Mouse (Mus musculus) bone marrow, adult 2 months (tissue): ENCODE results near the gene Rnf212. TPM values are rescaled to one million over a fixed set of nuclear protein-coding genes. Genes with fewer than 3 reads are reported as not detected.

Experiments
- H3K27ac ChIP-seq: fragments of 200-500 bp; 2 replicates; pipeline ENCODE4 v1.5.1; 2012; ENCODE audit warnings: low read depth, mild to moderate bottlenecking, control low read depth, inconsistent platforms, low read length; ENCODE audit not compliant: control insufficient read depth, poor library complexity, insufficient read depth
- H3K4me1 ChIP-seq: fragments of 200-500 bp; 2 replicates; pipeline ENCODE4 v1.6.1; 2011; ENCODE audit warnings: low read length; ENCODE audit not compliant: control insufficient read depth, insufficient read depth
- H3K4me3 ChIP-seq: fragments of 200-500 bp; replicated peaks from 2 replicates; pipeline ENCODE3; 2011; ENCODE audit warnings: mild to moderate bottlenecking, low read depth, low read length, control low read depth; ENCODE audit not compliant: control insufficient read depth
- CTCF ChIP-seq: fragments of 200-500 bp; IDR thresholded peaks from 2 replicates; pipeline ENCODE4 v1.5.1; 2011; ENCODE audit warnings: low read length, control low read depth; ENCODE audit not compliant: control insufficient read depth, insufficient read depth
- POLR2A ChIP-seq: fragments of 200-500 bp; IDR thresholded peaks from 2 replicates; pipeline ENCODE4 v1.6.1; 2011; ENCODE audit warnings: low read depth, mild to moderate bottlenecking, control low read depth, low read length, borderline replicate concordance; ENCODE audit not compliant: control insufficient read depth
- WGBS: fragments of 180-500 bp; shearing (Covaris S2); methylation state at CpG from one replicate; pipeline ENCODE4 v1.1.7; 2018; 5-methylcytosine and 5-hydroxymethylcytosine counted together
- polyA plus RNA-seq: library from polyadenylated mRNA; stranded (reverse); fragments of >200 nt; gene quantifications from 2 replicates; pipeline ENCODE4 v1.2.4, GENCODE M21; 2011; ENCODE audit warnings: low replicate concordance; ENCODE audit not compliant: missing spikeins, insufficient read depth, insufficient read length

Gene Rnf212
- polyA plus RNA-seq, 1 experiment, result 5.6 TPM

DNA sequence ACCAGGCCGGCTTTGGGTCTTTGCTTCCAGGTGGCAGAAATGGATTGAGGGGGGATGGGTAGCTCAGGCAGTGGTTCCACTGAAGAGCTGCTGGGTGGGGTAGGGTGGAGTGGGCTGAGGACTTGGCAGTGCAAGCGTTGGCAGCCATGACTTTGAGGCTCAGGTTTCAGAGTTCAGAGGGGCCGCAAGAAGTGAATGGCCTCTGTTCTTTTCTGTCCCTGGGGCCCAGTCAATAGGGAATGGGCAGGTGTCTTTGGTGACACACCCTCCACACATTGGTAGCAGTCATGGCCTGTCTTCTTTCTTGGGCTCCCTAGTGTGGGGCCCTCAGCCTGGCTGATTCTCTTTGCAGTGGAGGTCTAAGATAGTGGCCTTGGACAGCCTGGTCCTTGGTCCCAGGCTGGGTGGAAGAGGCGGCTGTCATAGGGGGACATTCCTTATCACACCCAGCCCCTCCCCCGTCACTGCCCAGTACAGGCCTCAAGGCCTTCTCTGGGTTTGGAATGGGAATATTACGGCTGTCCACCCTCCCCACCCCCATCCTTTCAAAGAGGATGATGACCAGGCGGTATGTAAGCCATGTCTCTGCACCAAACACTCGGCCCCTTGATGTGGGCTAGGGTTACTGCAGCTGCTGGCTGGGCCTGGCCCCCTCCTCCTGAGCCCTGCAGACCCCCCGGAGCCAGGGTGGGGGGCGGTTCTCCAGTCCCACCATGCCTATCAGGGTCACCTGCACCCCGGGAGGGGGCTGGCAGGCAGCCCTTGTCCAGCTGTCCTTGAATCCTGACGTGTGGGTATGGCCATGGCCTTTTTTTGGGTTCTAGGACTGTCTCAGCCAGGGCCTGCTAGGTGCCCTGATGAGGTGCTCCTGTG is 70.8 kb downstream of the Rnf212 start:
- 85% methylated on average over 12 of the region's 12 CpGs for WGBS
- Histone ChIP-seq H3K27ac (no peak overlapping the region), H3K4me3 (no peak overlapping the region), H3K4me1 (peaks cover 2% of the 10 kb centered on the region)
- TF ChIP-seq CTCF (no peak), POLR2A (no peak)

DNA sequence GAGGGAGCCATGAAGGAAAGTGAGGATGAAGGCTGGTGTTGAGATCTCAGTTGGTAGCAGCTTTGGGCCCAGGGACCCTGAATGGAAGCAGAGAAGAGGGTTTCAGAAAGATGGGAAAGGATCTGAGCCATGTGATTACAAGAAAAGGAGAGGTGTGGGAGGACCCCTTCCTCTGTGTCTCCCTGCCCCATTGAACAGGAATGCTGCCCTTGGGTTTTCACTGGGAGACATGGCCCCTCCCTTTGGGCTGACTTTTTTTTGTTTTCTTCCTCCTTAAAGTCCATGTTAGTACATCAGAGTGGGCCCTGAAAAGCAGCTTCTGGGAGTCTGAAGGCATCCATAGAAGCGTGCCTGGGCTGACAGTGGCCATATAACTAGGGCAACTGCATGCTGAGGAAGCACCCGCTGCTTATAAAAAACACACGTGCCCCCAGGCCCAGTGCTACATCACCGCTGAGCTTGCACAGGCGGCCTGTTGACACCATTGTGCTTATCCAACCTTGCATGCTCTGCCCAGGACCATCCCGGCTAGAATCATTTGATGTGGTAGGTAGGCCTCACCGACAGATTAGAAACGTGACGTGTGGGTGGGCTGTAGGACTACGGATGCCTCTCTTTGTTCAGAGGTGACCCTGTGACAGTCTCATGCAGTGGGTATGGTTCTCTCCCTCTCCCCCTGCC is 73.3 kb downstream of the Rnf212 start:
- no peak for TF ChIP-seq CTCF
- no peak for TF ChIP-seq POLR2A
- 87% methylated on average over 10 of the region's 10 CpGs for WGBS
- H3K4me3 ChIP-seq, result no peak overlapping the region
- H3K27ac ChIP-seq, result no peak overlapping the region
- H3K4me1 ChIP-seq, result no peaks in the 10 kb centered on the region

DNA sequence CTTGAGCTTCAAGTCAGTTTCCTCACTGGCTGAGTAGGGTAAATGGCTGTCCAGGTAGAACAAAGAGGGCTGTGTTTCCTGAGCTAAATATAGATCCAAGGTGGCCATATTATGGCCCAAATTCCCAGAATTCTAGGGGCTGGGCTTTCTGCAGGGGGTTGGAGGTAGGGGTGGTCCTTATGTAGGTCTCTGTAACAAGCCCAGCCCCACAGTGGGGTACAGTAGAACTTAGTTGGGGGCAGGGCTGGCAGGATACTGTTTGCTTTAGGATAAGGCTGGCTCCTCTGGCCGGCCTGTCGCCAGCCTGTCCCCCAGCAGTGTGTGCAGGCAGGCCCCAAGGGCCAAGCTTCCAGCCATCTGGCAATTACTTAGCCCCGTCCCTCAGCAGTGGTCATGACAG is 74.4 kb downstream of the Rnf212 start:
- TF ChIP-seq CTCF (no peak), POLR2A (no peak)
- no peak overlapping the region for H3K27ac ChIP-seq
- H3K4me3 ChIP-seq, result no peak overlapping the region
- H3K4me1 ChIP-seq, result no peaks in the 10 kb centered on the region
- 85% methylated on average over 3 of the region's 3 CpGs for WGBS

DNA sequence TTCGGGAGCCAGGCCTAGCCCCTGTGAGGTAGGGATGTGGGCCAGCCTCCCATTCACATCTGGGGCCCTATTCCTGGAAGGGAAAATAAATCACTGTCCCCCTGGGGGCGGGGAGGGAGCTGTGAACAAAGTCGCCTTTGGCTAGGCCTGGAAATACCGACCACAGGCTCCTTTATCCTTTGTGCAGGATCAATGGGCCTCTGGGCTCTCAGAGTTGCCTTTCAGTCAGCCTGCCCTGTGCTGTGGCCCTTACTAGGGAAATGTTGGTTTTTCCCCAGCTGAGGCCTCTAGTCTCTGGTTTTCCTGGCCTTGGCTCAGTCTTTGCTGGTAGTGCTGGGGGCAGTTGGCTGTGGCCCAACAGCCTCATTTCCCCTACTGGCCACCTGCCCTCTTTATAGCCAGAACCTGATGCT is 77.4 kb downstream of the Rnf212 start:
- H3K4me1 ChIP-seq, result peaks cover 3% of the 10 kb centered on the region; the same call in 1 of the 2 replicates
- no peak overlapping the region for H3K4me3 ChIP-seq
- TF ChIP-seq CTCF, result no peak
- no peak for TF ChIP-seq POLR2A
- no peak overlapping the region for H3K27ac ChIP-seq
- 75% methylated on average over 4 of the region's 4 CpGs for WGBS

DNA sequence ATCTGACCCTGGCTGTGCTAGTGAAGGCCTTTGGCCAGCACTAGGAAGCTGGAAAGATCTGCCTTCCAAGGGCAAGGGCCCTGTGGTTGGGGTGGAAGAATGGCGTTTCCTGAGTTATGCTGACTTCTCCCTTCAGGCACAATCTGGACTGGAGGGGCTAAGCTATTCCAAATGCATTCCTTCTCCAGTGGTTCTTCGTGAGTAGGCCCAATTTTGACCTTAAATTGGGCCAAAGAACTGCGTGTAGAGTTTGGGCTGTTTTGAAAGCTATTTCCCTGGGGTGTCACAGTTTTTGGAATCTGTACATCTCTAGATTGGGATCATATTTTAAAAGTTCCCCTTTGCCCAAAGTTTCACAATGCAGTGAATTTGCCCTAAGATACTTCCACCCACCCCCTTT is 78.2 kb downstream of the Rnf212 start:
- Histone ChIP-seq H3K4me1 (peaks cover 3% of the 10 kb centered on the region; the same call in 1 of the 2 replicates), H3K27ac (no peak overlapping the region), H3K4me3 (no peak overlapping the region)
- WGBS, result 79% methylated on average over 3 of the region's 3 CpGs
- TF ChIP-seq POLR2A (no peak), CTCF (no peak)

DNA sequence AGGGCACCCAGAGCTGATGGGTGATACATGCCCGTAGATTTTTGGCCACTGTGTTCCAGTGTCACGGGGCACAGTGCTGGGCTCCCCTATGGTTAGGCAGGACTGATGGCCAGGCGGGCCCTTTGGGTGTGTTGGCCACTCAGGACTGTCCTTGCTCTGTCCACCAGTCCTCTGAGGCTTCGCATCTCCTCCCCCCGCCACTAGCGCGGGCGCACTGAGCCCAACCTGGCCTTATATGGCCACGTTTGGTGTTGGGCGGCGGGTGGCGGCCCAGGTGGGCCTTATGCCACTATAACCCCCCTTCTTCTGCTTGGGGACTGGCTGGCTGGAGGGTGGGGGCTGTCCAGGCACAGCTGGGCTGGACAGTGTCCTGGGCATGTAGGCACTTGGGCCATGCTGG is 78.9 kb downstream of the Rnf212 start:
- no peak for TF ChIP-seq POLR2A
- Histone ChIP-seq H3K27ac (no peak overlapping the region), H3K4me3 (no peak overlapping the region), H3K4me1 (peaks cover 3% of the 10 kb centered on the region; the same call in 1 of the 2 replicates)
- WGBS, result 93% methylated on average over 12 of the region's 12 CpGs

DNA sequence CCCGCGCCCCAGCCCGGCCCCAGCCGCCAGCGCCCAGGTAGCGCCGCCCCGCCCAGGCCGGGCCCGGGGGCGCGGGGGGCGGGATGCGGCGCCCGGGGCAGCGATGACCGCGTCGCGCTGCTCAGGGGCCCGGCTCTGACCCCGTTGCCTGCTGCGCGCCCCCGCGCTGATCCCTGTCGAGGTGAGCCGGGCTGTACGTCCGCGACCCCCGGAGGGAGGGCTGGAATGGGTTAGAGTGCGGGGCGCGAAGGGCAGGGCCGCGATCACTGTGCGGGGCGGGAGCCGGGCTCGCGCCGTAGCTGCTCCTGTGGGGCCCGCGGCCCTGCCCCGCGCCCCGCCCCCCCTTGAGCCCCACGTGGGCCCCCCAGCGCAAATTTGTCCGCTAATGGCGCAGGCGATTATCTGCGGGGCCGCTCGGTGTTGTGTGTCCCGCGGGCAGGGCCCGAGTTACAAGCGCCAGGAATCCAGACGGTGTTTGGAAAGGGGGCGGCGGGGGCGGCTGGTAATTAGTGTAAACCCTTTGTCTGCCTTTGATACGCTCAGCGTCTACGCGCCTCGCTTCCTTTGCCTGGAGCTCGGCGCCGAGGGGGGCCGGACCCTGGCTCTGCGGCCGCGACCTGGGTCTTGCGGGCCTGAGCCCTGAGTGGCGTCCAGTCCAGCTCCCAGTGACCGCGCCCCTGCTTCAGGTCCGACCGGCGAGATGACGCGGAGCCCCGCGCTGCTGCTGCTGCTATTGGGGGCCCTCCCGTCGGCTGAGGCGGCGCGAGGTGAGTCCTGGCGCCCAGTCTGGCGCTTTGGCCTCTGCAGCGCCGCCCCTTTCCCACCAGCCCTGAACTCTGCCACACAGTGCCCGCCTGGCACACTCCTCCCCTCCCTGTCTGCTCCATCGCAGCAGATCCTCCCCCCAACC is 80.2 kb downstream of the Rnf212 start:
- H3K4me3 ChIP-seq, result peak overlapping the region; percentile 70
- TF ChIP-seq POLR2A, result no peak
- TF ChIP-seq CTCF, result no peak
- peaks cover 3% of the 10 kb centered on the region; the same call in 1 of the 2 replicates for H3K4me1 ChIP-seq
- 1% methylated on average over 98 of the region's 99 CpGs for WGBS
- H3K27ac ChIP-seq, result peak overlapping the region; percentile 71
